Mouse (Mus musculus) frontal cortex, adult 2 months (tissue): Measurements from ENCODE around the gene Pik3cd. TPM values are rescaled to one million over a fixed set of nuclear protein-coding genes. Genes with fewer than 3 reads are reported as not detected.

Source experiments
- DNase-seq, 2 experiments: peaks; one replicate each; pipeline ENCODE4 v3.0.0; 2022; ENCODE audit warnings: low spot score in 1 of 2; ENCODE audit errors: extremely low spot score in 1 of 2
- polyA plus RNA-seq: library from polyadenylated mRNA; depleted of rRNA; stranded (reverse); fragments of >200 nt; gene quantifications from 2 replicates; pipeline ENCODE4 v1.2.3, GENCODE M21; 2012

Gene Pik3cd
- polyA plus RNA-seq, 1 experiment, result 15.2 TPM

- DNase-seq, result peak in 1 of 2 experiments; percentile 84
These were observed 23.4 kb upstream of the Pik3cd start for GRCm38 (mm10) chr4:149725661-149726350.

- DNase-seq, result no peak
These were observed 22.6 kb upstream of the Pik3cd start for GRCm38 (mm10) chr4:149724916-149725470.

- peak in 1 of 2 experiments; percentile 61 for DNase-seq
These were observed 21.7 kb upstream of the Pik3cd start for GRCm38 (mm10) chr4:149723855-149724731.

GRCm38 (mm10) chr4:149723021-149723390 lies 20.6 kb upstream of the Pik3cd start:
- no peak for DNase-seq

GRCm38 (mm10) chr4:149722104-149723020 lies 20.0 kb upstream of the Pik3cd start:
- no peak for DNase-seq

GRCm38 (mm10) chr4:149721163-149721562 lies 18.8 kb upstream of the Pik3cd start:
- no peak for DNase-seq

- peak in 1 of 2 experiments; percentile 65 for DNase-seq
These were observed 17.3 kb upstream of the Pik3cd start for GRCm38 (mm10) chr4:149719686-149720085.

GRCm38 (mm10) chr4:149714542-149714941 lies 12.2 kb upstream of the Pik3cd start:
- DNase-seq, result no peak

GRCm38 (mm10) chr4:149711955-149712354 lies 9.6 kb upstream of the Pik3cd start:
- peak in 1 of 2 experiments; percentile 61 for DNase-seq

- no peak for DNase-seq
These were observed 9.1 kb upstream of the Pik3cd start for GRCm38 (mm10) chr4:149711485-149711884.

- peak in 1 of 2 experiments; percentile 75 for DNase-seq
These were observed 8.1 kb upstream of the Pik3cd start for GRCm38 (mm10) chr4:149710510-149710909.

- DNase-seq, result no peak
These were observed 3.6 kb upstream of the Pik3cd start for GRCm38 (mm10) chr4:149705941-149706340.

- no peak for DNase-seq
These were observed 2.9 kb upstream of the Pik3cd start for GRCm38 (mm10) chr4:149705298-149705697.

- DNase-seq, result no peak
These were observed 753 bp downstream of the Pik3cd start for GRCm38 (mm10) chr4:149701426-149702209.

- DNase-seq, result no peak
These were observed 2.4 kb downstream of the Pik3cd start for GRCm38 (mm10) chr4:149699953-149700352.

GRCm38 (mm10) chr4:149698197-149698821 lies 4.1 kb downstream of the Pik3cd start:
- DNase-seq, result peak in 1 of 2 experiments; percentile 36

- DNase-seq, result no peak
These were observed 4.7 kb downstream of the Pik3cd start for GRCm38 (mm10) chr4:149697506-149698196.

- no peak for DNase-seq
These were observed 6.0 kb downstream of the Pik3cd start for GRCm38 (mm10) chr4:149696189-149696971.
